18 mouse cellular contexts compared by ENCODE assay signal in the genomic region with DNA sequence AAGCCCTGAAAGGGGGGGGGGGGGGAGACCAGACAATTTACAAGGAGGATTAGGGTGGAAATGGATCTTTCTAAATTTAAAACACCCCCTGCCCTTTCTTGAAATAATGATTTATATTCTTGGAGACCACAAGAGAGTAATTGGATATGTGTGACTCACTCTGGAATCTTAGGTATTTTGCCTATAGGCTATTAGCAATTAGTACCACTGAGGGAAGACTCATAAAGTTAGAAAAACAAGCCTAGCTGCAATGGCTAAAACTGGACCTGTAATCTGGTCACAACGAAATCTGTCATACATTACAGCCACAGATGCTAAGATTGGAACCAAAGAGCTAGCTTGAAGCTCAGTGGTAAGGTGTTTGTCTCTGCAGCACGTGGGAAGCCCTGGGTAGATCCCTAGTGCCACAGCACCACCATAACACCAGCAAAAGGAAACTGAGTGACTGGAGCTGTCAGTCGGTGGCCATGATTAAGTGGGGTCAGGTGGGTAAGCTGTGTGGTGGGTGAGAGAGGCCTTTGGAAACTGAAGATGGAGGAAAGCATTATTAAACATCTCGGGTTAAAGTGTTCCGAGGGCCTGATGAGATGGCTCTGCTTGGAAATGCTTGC.
DNase-seq lines count a peak whose midpoint lies in the region; ATAC-seq and TF ChIP-seq lines count a peak whose summit lies in the region.
"Had no signal": no experiment of that assay in that cellular context is flagged by ENCODE, and none has a peak within 500 bp of the region (broad histone marks: within the 10 kb centered on the region; RNA-seq: fewer than 3 reads in every experiment).

No protein-coding gene starts in this region.

- no peak overlapping the region for H3ac ChIP-seq in myocyte (ENCODE audit: control insufficient read depth, insufficient read length)

- H3K27ac ChIP-seq in kidney, embryonic 14.5 days (ENCODE audit: low read depth, low read length), result no peak overlapping the region
- H3K27ac ChIP-seq in kidney, embryonic 16.5 days (ENCODE audit: low read length), result peak overlapping the region; percentile 77
- H3K27ac ChIP-seq: embryonic facial prominence, embryonic 15.5 days; forebrain, embryonic 12.5 days had no signal

- no peak overlapping the region for H3K4me3 ChIP-seq in kidney, embryonic 14.5 days (ENCODE audit: low read length)
- H3K4me3 ChIP-seq in kidney, embryonic 16.5 days (ENCODE audit: low read length), result no peak overlapping the region
- H3K4me3 ChIP-seq in myocyte, result no peak overlapping the region
- H3K4me3 ChIP-seq: embryonic facial prominence, embryonic 15.5 days; forebrain, embryonic 12.5 days had no signal

- TF ChIP-seq POLR2A in myocyte (IDR thresholded peaks at IDR 0.05; ENCODE audit: insufficient read length, low read depth), result no peak

- H3K79me2 ChIP-seq in myocyte (ENCODE audit: control insufficient read depth, insufficient read depth), result no peaks in the 10 kb centered on the region

- no peak overlapping the region for H3K4me2 ChIP-seq in kidney, embryonic 14.5 days (replicated peaks; ENCODE audit: low read depth, low read length)
- no peak overlapping the region for H3K4me2 ChIP-seq in kidney, embryonic 16.5 days (replicated peaks; ENCODE audit: low read depth, low read length)
- H3K4me2 ChIP-seq in myocyte (ENCODE audit: low read depth), result peak overlapping the region; percentile 19
- H3K4me2 ChIP-seq: embryonic facial prominence, embryonic 15.5 days; forebrain, embryonic 12.5 days had no signal

- no peak overlapping the region for H3K9ac ChIP-seq in kidney, embryonic 14.5 days (ENCODE audit: low read depth, low read length)
- no peak overlapping the region for H3K9ac ChIP-seq in kidney, embryonic 16.5 days (replicated peaks; ENCODE audit: low read length)
- H3K9ac ChIP-seq: embryonic facial prominence, embryonic 15.5 days; forebrain, embryonic 12.5 days had no signal

- WGBS in kidney, embryonic 14.5 days, result 10% methylated on average over 5 of the region's 5 CpGs
- 9% methylated on average over 5 of the region's 5 CpGs for WGBS in kidney, embryonic 16.5 days

- H3K36me3 ChIP-seq in kidney, embryonic 14.5 days (ENCODE audit: control insufficient read depth, insufficient read depth, low read length), result no peaks in the 10 kb centered on the region
- no peaks in the 10 kb centered on the region for H3K36me3 ChIP-seq in kidney, embryonic 16.5 days (ENCODE audit: insufficient read depth, low read length)
- no peaks in the 10 kb centered on the region for H3K36me3 ChIP-seq in myocyte (ENCODE audit: control insufficient read depth, insufficient read depth)
- H3K36me3 ChIP-seq: embryonic facial prominence, embryonic 15.5 days; forebrain, embryonic 12.5 days had no signal

- no peaks in the 10 kb centered on the region for H3K9me3 ChIP-seq in kidney, embryonic 14.5 days (ENCODE audit: control insufficient read depth, low read length)
- H3K9me3 ChIP-seq in kidney, embryonic 16.5 days (ENCODE audit: low read length), result no peaks in the 10 kb centered on the region
- H3K9me3 ChIP-seq: embryonic facial prominence, embryonic 15.5 days; forebrain, embryonic 12.5 days had no signal

- no peaks in the 10 kb centered on the region for H3K27me3 ChIP-seq in kidney, embryonic 14.5 days (ENCODE audit: control insufficient read depth, insufficient read depth, low read length)
- no peaks in the 10 kb centered on the region for H3K27me3 ChIP-seq in kidney, embryonic 16.5 days (ENCODE audit: insufficient read depth, low read length)
- no peaks in the 10 kb centered on the region for H3K27me3 ChIP-seq in myocyte (ENCODE audit: control insufficient read depth, insufficient read depth, insufficient read length)
- H3K27me3 ChIP-seq: embryonic facial prominence, embryonic 15.5 days; forebrain, embryonic 12.5 days had no signal

- no peak for DNase-seq in kidney, postnatal 36 days
- peak; percentile 24 for DNase-seq in embryo, embryonic 11.5 days (ENCODE audit: low read depth, low spot score)
- no peak for DNase-seq in frontal cortex, postnatal 14 days (ENCODE audit: low spot score in 2 of 2)
- no peak for DNase-seq in urinary bladder, postnatal 4 days (ENCODE audit: low spot score in 2 of 2)
- no peak for DNase-seq in left cerebral cortex, adult 8-10 months (ENCODE audit: low spot score in 2 of 2)
- DNase-seq: adrenal gland, postnatal 25 days; cerebellum, adult 9-10 months; heart, adult 11 months; lung, adult 2 months; lung, postnatal 4 days; midbrain, embryonic 14.5 days; thymus, adult 18-20 months had no signal

- no peaks in the 10 kb centered on the region for H3K4me1 ChIP-seq in kidney, embryonic 14.5 days (ENCODE audit: control insufficient read depth, insufficient read depth, low read length)
- peaks cover 11% of the 10 kb centered on the region for H3K4me1 ChIP-seq in kidney, embryonic 16.5 days (ENCODE audit: insufficient read depth, low read length)
- H3K4me1 ChIP-seq: forebrain, embryonic 12.5 days had no signal

- peak; percentile 70 for ATAC-seq in kidney, embryonic 14.5 days (ENCODE audit: low FRiP score, low TSS enrichment)
- peak; percentile 79; the same call in 1 of the 2 replicates for ATAC-seq in kidney, embryonic 16.5 days (ENCODE audit: low FRiP score, low TSS enrichment)
- ATAC-seq: CD4-positive, CD25-positive, alpha-beta regulatory T cell, adult 4 months had no signal

TF ChIP-seq in myocyte, 11 proteins besides CTCF, POLR2A, EP300 and RAD21:
- TF ChIP-seq CEBPB (IDR thresholded peaks at IDR 0.05; ENCODE audit: insufficient read depth, poor library complexity, severe bottlenecking) (no peak), USF1 (IDR thresholded peaks at IDR 0.05; ENCODE audit: low read depth) (peak; percentile 14), MYOD1 (IDR thresholded peaks at IDR 0.05; ENCODE audit: control insufficient read depth in 1 of 3, insufficient read length in 2 of 3, low read depth in 2 of 3) (peak in 2 of 3 experiments; percentile 48 to 71)
